Mouse (Mus musculus) thymus, adult 2 months (tissue): ENCODE measurements around the gene Tal1. TPM values are rescaled to one million over a fixed set of nuclear protein-coding genes. Genes with fewer than 3 reads are reported as not detected.

Experiments
- DNase-seq: peaks from one replicate; pipeline ENCODE4 v3.0.0; 2021
- H3K27ac ChIP-seq: fragments of 200-500 bp; 2 replicates; pipeline ENCODE4 v1.5.1; 2012; ENCODE audit warnings: low read length, control low read depth; ENCODE audit not compliant: control insufficient read depth, insufficient read depth
- H3K27me3 ChIP-seq: fragments of 200-500 bp; 2 replicates; pipeline ENCODE4 v1.6.1; 2012; ENCODE audit warnings: mild to moderate bottlenecking, low read length, moderate library complexity, mixed read lengths; ENCODE audit not compliant: control insufficient read depth, insufficient read depth
- H3K36me3 ChIP-seq: fragments of 200-500 bp; 2 replicates; pipeline ENCODE4 v1.6.1; 2012; ENCODE audit warnings: mild to moderate bottlenecking, low read length, moderate library complexity; ENCODE audit not compliant: control insufficient read depth, insufficient read depth
- H3K4me1 ChIP-seq: fragments of 200-500 bp; replicated peaks from 2 replicates; pipeline ENCODE4 v1.6.1; 2012; ENCODE audit warnings: low read length; ENCODE audit not compliant: control insufficient read depth, insufficient read depth
- H3K4me3 ChIP-seq: fragments of 200-500 bp; 2 replicates; pipeline ENCODE4 v1.5.1; 2012; ENCODE audit warnings: mild to moderate bottlenecking, low read length, control low read depth, moderate library complexity; ENCODE audit not compliant: control insufficient read depth, insufficient read depth
- CTCF ChIP-seq: fragments of 200-500 bp; IDR thresholded peaks from 2 replicates; pipeline ENCODE4 v1.5.1; 2012; ENCODE audit warnings: mild to moderate bottlenecking, control low read depth, low read length, moderate library complexity, borderline replicate concordance; ENCODE audit not compliant: control insufficient read depth, poor library complexity, insufficient read depth; ENCODE audit errors: extremely low read depth
- POLR2A ChIP-seq: fragments of 200-500 bp; IDR thresholded peaks from 2 replicates; pipeline ENCODE4 v1.6.1; 2012; ENCODE audit warnings: mild to moderate bottlenecking, low read length, control low read depth, moderate library complexity; ENCODE audit not compliant: control insufficient read depth, poor library complexity, insufficient read depth; ENCODE audit errors: extremely low read depth
- WGBS: fragments of 180-500 bp; shearing (Covaris S2); methylation state at CpG from one replicate; pipeline ENCODE4 v1.1.7; 2018; 5-methylcytosine and 5-hydroxymethylcytosine counted together
- polyA plus RNA-seq: library from polyadenylated mRNA; depleted of rRNA; stranded (reverse); fragments of >200 nt; gene quantifications from 2 replicates; pipeline ENCODE4 v1.2.3, GENCODE M21; 2012; rRNA removed

Tal1 gene
- 0.89 and 0.94 TPM in 2 replicates for polyA plus RNA-seq

DNA sequence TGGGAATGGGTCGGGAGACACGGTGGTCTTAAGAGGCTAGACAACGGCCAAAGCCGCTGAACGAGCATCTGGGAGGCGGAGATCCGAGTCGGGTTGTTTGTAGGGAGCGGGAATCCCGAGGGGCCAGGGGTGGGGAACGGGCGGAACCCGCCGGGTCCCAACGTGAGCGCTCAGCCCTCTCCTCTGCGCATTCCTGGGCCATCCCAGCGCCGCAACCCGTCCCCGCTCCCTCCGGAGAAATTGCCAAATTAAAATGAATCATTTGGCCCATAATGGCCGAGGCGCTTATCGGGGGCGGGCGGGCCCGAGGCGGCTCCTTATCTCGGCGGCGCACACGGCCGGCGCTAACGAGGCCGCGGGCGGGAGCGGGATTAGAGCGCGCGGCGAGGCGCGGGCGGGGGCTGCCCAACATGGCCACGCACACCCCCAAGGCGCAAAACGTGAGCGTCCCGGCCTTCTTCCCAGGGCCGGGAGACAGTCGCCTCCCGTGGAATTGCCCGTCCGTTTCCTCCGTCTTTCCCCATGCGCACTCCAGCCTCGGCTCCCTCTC lies at the start of gene Tal1:
TSS of gene Tal1 (plus strand) at position 56 of the 550 bp plus-strand sequence.
- Histone ChIP-seq H3K27ac (no peak within 1 kb of the TSS), H3K4me1 (0 out of 2 replicates have a peak, but pooled peaks cover 7% of the 10 kb centered on the region), H3K36me3 (no peaks in the 10 kb centered on the region), H3K27me3 (peaks cover 54% of the 10 kb centered on the region), H3K4me3 (peak within 1 kb of the TSS; percentile 1)
- TF ChIP-seq POLR2A: no peak
- no peak for TF ChIP-seq CTCF
- DNase-seq: no peak
- 3% methylated on average over 60 of the region's 60 CpGs for WGBS

DNA sequence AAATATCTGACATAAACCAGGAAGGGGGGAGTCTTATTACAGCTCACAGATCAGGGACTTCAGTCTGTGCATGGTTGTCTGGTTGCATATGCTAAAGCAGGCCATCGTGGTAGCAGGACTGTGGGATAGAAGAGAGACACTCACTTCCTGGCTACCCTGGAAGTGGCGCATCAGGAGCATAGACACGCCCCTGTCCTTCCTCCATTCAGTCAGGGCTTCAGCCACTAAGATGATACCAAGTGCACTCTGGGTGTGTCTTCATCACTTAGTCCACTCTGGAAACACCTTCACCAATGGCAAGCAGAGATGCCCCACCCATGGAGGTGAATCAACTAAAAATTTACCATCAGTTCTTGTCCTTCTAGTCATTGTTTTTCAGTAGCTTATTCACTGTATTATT lies 42.0 kb upstream of the Tal1 start:
- no peak for DNase-seq
- H3K36me3 ChIP-seq: peaks cover 30% of the 10 kb centered on the region

DNA sequence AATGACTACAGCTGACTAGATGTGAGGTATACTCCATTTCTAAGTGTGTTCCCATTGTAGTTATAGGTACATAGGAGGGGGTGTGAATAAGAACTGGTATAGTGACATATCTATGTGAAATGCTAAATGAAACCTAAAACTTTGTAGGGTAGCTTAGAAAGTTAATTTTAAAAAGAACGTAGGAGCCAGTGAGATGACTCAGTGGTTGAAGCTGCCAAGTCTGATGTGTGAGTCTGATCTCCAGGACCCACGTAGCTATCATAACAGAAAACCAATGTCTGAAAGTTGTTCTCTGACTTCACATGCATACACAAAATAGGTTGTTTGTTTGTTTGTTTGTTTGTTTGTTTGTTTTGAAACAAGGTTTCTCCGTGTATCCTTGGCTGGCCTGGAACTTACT lies 36.2 kb upstream of the Tal1 start:
- Histone ChIP-seq H3K4me1 (no peaks in the 10 kb centered on the region), H3K36me3 (peaks cover 41% of the 10 kb centered on the region), H3K27ac (no peak overlapping the region), H3K4me3 (no peak overlapping the region), H3K27me3 (no peaks in the 10 kb centered on the region)
- no peak for DNase-seq
- 98% methylated on average over 3 of the region's 3 CpGs for WGBS
- TF ChIP-seq CTCF (no peak), POLR2A (no peak)

More for the DNA sequence above, 42.0 kb upstream of the Tal1 start:
- TF ChIP-seq CTCF (no peak), POLR2A (no peak)
- 95% methylated on average over 3 of the region's 3 CpGs for WGBS
- H3K27ac ChIP-seq: no peak overlapping the region
- no peaks in the 10 kb centered on the region for H3K27me3 ChIP-seq
- no peak overlapping the region for H3K4me3 ChIP-seq
- no peaks in the 10 kb centered on the region for H3K4me1 ChIP-seq

DNA sequence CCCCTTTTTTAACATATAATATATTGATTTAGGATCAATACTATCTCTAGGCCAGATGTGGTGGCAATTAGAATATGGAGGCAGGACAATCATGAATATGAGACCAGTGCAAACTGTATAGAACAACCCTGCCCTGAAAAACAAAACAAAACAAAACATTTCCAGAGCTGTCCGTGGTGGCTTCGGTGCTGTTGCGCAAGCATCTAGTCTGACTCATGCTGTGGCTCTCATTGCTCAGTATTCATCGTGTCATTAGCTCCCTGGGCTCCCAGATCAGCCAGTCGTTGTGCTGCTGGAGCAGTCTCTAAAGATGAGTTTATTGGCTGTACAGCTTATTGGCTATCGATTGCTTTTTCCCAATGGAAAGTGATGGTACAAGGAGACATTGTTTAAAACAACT lies 21.2 kb upstream of the Tal1 start:
- no peak for TF ChIP-seq POLR2A
- no peak for TF ChIP-seq CTCF
- no peak overlapping the region for H3K27ac ChIP-seq
- 83% methylated on average over 6 of the region's 6 CpGs for WGBS
- no peaks in the 10 kb centered on the region for H3K4me1 ChIP-seq
- H3K27me3 ChIP-seq: no peaks in the 10 kb centered on the region
- DNase-seq: no peak
- peaks cover 24% of the 10 kb centered on the region for H3K36me3 ChIP-seq
- H3K4me3 ChIP-seq: no peak overlapping the region

DNA sequence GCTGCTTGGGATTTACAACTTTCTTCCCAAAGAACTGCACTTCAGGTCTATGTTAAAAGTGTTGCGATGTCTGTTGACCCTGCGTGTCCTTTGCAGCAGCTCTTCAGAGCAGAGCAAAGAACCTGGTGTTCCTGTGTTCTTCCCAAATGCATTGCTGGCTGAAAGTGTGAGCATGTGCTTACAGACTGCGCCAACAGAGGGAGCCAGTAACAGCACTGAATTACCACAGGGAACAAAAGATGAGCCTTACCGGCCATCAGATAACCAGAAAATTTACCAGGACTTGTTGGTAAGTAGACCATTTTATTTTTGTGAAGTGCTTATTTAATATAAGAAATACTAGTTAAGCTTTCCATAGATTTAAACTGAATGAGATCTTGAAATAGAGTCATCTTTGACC lies 18.0 kb upstream of the Tal1 start:
- Histone ChIP-seq H3K27ac (no peak overlapping the region), H3K36me3 (peaks cover 41% of the 10 kb centered on the region), H3K4me1 (no peaks in the 10 kb centered on the region), H3K27me3 (no peaks in the 10 kb centered on the region), H3K4me3 (no peak overlapping the region)
- TF ChIP-seq CTCF (no peak), POLR2A (no peak)
- WGBS: 59% methylated on average over 4 of the region's 4 CpGs
- DNase-seq: peak; percentile 33

DNA sequence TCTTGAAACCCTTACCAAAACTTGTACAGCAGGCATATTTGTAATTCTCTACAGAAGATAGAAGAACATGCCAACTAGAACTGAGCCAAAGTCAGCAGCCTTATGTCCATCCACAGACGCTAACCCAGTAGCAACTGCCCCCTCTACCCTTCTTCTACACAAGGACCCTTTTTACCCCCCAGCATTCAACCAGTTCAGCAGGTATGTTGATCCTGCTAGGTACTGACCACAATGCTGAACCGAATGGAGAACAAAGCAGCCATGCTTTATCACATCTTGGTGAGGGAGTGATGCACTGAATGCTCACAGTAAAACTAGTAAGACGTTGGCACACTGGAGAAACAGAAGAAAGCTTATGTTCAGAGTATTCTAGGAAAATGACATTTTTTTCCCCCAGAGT lies 10.6 kb upstream of the Tal1 start:
- Histone ChIP-seq H3K27me3 (no peaks in the 10 kb centered on the region), H3K4me3 (no peak overlapping the region), H3K36me3 (peaks cover 21% of the 10 kb centered on the region), H3K27ac (no peak overlapping the region), H3K4me1 (no peaks in the 10 kb centered on the region; the same call in 1 of the 2 replicates)
- no peak for DNase-seq
- 90% methylated on average over 3 of the region's 3 CpGs for WGBS
- TF ChIP-seq CTCF (no peak), POLR2A (no peak)
